Mouse (Mus musculus) gastrocnemius, adult 8-10 months (tissue): Measurements from ENCODE around the gene Cenpx. TPM values are rescaled to one million over a fixed set of nuclear protein-coding genes. Genes with fewer than 3 reads are reported as not detected.
"Not testable (repeated sequence)": the region's sequence is repeated elsewhere in the genome, so short reads cannot be mapped to it uniquely, and the experiment has no call there.

Experiments
- DNase-seq, 2 experiments: peaks; one replicate each; pipeline ENCODE4 v3.0.0; 2022; ENCODE audit warnings: low spot score in 2 of 2
- total RNA-seq, 4 experiments: library from RNA; stranded (reverse); gene quantifications; 2 replicates each; pipeline ENCODE4 v1.2.4; 2022

Gene Cenpx
- total RNA-seq, 4 experiments from 2014 or later = 26.1 to 31.0 (median 27.3) TPM

GRCm38 (mm10) chr11:120703696-120704454 lies 9.7 kb downstream of the Cenpx start:
- DNase-seq = no peak

GRCm38 (mm10) chr11:120697741-120698140 lies 15.8 kb downstream of the Cenpx start:
- peak; percentile 51 to 63 for DNase-seq

- DNase-seq = no peak
These were observed 17.0 kb downstream of the Cenpx start for GRCm38 (mm10) chr11:120696568-120696967.

GRCm38 (mm10) chr11:120695641-120696040 lies 17.9 kb downstream of the Cenpx start:
- no peak for DNase-seq

GRCm38 (mm10) chr11:120695184-120695583 lies 18.4 kb downstream of the Cenpx start:
- DNase-seq = no peak

- no peak for DNase-seq
These were observed 20.1 kb downstream of the Cenpx start for GRCm38 (mm10) chr11:120693461-120693860.

GRCm38 (mm10) chr11:120692471-120693011 lies 21.0 kb downstream of the Cenpx start:
- no peak for DNase-seq

- DNase-seq = no peak
These were observed 24.2 kb downstream of the Cenpx start for GRCm38 (mm10) chr11:120689365-120689764.

- no peak for DNase-seq
These were observed 26.8 kb downstream of the Cenpx start for GRCm38 (mm10) chr11:120686650-120687272.

GRCm38 (mm10) chr11:120684660-120685059 lies 28.9 kb downstream of the Cenpx start:
- DNase-seq = no peak

- peak; percentile 33 to 36 for DNase-seq
These were observed 29.5 kb downstream of the Cenpx start for GRCm38 (mm10) chr11:120684086-120684485.

GRCm38 (mm10) chr11:120683536-120683935 lies 30.0 kb downstream of the Cenpx start:
- DNase-seq = no peak

GRCm38 (mm10) chr11:120682683-120683082 lies 30.9 kb downstream of the Cenpx start:
- DNase-seq = no peak

GRCm38 (mm10) chr11:120679909-120680308 lies 33.6 kb downstream of the Cenpx start:
- no peak for DNase-seq

GRCm38 (mm10) chr11:120676951-120677350 lies 36.6 kb downstream of the Cenpx start:
- no peak for DNase-seq

GRCm38 (mm10) chr11:120675875-120676274 lies 37.7 kb downstream of the Cenpx start:
- DNase-seq = not testable (repeated sequence)

- DNase-seq = no peak
These were observed 39.9 kb downstream of the Cenpx start for GRCm38 (mm10) chr11:120673594-120674122.

GRCm38 (mm10) chr11:120672687-120673593 lies 40.6 kb downstream of the Cenpx start, which contains the start of gene Aspscr1:
Gene Aspscr1, plus strand, starts transcription at chr11:120672973.
- DNase-seq = peak; percentile 94 to 96

GRCm38 (mm10) chr11:120666617-120667016 lies 46.9 kb downstream of the Cenpx start:
- DNase-seq = no peak

- DNase-seq = no peak
These were observed 48.1 kb downstream of the Cenpx start for GRCm38 (mm10) chr11:120665406-120665805.

- DNase-seq = no peak
These were observed 49.8 kb downstream of the Cenpx start for GRCm38 (mm10) chr11:120663714-120664113.
